Mouse (Mus musculus) T-helper 2 cell (primary cell): ENCODE data around the gene Ppp1r1a.

Source experiments
- in situ Hi-C: fragments of 300-600 bp; cut with MboI, MseI; formaldehyde crosslinking; loops from one replicate; pipeline ENCODE4 v1.15.1; 2025; ENCODE audit warnings: high pct_unique_total_duplicates

The Ppp1r1a gene

DNA sequence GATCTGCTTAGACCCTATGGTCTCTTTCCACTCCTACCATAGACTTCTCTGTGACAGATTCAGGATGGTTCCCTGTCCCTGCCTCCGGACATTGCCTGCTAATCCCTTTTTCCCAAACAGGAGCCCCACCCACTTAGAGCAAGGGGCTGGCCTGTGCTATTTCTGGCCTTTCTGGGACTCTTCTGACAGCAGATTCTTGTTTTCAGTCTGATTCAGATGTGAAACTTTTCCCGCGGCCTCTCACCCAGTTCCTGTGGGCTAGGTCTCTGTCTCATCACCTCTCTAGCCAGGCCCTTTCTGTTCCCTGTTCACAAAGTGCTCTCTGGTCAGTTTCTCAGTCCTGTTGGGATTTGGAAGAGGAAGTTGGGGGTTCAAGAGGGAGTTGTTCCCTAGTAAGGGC, 22.9 kb downstream of the Ppp1r1a start:
- in situ Hi-C loops, result no loop called here

DNA sequence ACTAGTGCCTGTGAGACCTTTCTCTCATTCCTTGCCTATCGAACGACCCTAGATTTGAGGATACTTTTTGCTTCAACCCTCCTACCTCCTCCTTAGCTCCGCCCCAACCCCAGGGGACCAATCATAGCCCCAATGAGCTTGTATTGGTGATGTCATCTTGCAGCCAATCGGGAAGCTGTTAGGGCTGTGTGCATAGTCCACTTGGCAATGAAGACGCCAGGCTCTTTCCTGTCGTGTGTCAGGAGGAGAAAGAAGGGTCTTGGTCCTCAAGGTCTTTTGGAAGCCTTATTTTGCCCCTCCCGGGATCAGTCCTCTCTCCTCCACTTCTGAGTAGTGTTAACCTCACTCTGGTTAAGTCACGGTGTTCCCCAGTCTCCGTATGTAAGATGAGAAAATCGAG, 23.7 kb downstream of the Ppp1r1a start:
- in situ Hi-C loops, result no loop called here

GRCm38 (mm10) chr15:103513621-103514031, 24.2 kb downstream of the Ppp1r1a start:
- in situ Hi-C loops, result no loop called here

GRCm38 (mm10) chr15:103511652-103512051, 26.2 kb downstream of the Ppp1r1a start:
- in situ Hi-C loops, result no loop called here

DNA sequence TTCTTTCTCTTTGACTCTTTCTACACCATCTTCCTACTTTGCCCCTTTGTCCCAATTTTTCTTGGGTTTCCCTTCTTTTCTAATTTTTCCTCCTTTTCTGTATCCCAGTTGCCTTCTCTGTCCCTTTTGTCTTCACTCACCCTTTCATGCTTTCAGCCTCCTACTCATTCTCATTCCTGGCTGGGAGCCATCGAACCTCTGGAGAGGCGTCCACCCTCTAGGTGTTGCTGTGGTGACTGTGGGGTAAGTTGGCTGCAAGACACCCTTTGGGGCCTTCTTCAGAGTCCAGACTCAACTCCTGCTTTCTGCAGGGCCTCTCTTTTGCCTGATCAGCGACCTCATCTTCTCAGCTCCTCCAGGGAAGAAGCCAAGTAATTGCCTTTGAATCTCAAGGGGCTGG, 28.5 kb downstream of the Ppp1r1a start:
- in situ Hi-C loops, result no loop called here

GRCm38 (mm10) chr15:103503660-103504059, 34.1 kb downstream of the Ppp1r1a start:
- in situ Hi-C loops, result no loop called here

DNA sequence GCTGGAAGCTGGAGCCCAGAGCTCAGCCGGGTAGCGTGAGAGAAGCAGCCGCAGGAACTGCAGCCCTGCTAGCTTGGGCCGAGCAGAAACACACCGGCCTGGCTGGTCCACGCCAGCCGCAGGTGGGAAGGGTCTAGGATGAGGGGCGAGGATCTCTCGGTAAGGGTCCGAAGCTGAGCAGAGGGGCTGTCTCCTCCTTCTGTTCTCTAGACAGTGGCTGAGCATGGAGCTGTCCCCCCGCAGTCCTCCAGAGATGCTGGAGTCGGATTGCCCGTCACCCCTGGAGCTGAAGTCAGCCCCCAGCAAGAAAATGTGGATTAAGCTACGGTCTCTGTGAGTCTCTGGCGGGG, 34.6 kb downstream of the Ppp1r1a start:
- in situ Hi-C loops, result no loop called here

DNA sequence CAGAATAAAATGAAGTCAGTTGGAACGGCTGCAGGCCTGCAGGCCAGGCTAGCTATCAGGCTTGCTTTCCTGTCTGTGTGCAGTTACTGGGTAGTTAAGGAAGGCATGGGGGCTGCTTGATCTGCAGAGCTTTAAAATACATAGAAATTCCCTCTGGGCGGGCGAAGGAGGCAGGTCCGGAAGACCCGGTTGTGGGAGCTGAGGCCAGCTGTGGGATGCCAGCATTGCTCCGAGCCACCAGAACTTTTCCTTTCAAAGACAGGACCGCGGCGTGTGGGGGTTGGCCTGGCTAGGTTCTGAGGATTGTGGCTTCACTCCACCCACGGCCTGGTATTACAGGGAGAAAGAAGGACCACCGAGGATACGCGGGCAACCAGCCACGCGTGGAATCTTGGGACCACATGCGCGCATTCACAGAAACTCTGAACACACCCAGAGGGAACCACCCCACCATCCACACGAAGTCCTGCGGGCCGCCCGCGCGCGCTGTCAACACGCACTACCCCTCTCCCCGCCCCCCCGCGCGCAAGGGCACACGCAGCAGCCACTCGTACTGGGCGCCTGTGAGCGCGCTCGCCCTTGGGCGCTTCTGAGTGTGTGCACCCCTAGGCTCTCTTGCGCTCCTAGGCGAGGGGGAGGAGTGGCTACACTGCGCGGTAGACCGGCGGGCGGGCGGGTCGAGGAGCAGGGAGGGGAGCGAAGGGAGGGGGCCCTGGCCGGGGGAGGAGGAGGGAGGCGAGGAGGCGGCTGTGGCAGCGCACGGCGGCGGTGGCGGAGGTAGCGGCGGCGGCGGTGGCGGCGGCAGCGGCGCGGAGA, 35.2 kb downstream of the Ppp1r1a start, which contains the start of gene Pde1b:
Gene Pde1b, plus strand, starts transcription at position 600 of the 816 bp plus-strand sequence.
- in situ Hi-C loops, result no loop called here

- in situ Hi-C loops, result no loop called here
Measured at GRCm38 (mm10) chr15:103501186-103501585, 36.6 kb downstream of the Ppp1r1a start.

DNA sequence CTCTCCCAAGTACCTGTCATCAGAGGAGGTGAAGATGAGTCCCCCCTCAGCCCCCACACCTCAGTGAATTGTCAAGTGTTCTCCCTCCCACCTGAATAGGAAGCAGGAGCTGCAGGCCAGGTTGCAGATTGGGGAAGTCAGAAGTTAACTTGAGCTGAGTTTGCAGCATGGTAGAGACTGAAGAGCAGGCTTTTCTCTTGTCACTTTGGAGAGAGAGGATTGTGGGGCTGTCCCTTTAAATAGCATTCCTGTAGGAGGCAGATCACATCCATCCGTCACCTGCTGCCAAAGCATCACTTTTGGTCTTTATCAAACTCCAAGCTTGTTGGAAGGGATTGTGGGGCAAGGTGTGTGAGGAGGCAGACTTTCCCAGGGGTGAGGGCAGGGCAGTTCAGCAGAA, 37.1 kb downstream of the Ppp1r1a start:
- in situ Hi-C loops, result no loop called here

DNA sequence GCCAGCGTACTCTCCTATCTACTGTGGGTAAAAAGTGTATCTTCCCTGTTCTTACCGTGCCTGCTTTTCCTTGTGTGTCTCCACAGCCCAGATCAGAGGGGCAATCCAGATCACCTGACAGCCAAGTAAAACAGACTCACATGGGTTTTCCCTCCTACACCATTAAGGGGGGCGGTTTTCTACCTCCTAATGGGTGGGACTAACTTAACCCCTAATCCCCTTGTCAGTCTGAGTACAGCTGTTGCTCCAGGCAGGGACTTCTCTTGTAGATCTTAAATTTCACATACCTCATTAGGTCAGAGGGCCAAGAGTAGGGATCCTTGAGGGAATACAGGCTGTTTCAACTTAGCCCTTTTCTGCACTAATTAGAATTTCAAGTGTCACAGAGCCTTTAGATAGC, 39.6 kb downstream of the Ppp1r1a start:
- in situ Hi-C loops, result no loop called here

DNA sequence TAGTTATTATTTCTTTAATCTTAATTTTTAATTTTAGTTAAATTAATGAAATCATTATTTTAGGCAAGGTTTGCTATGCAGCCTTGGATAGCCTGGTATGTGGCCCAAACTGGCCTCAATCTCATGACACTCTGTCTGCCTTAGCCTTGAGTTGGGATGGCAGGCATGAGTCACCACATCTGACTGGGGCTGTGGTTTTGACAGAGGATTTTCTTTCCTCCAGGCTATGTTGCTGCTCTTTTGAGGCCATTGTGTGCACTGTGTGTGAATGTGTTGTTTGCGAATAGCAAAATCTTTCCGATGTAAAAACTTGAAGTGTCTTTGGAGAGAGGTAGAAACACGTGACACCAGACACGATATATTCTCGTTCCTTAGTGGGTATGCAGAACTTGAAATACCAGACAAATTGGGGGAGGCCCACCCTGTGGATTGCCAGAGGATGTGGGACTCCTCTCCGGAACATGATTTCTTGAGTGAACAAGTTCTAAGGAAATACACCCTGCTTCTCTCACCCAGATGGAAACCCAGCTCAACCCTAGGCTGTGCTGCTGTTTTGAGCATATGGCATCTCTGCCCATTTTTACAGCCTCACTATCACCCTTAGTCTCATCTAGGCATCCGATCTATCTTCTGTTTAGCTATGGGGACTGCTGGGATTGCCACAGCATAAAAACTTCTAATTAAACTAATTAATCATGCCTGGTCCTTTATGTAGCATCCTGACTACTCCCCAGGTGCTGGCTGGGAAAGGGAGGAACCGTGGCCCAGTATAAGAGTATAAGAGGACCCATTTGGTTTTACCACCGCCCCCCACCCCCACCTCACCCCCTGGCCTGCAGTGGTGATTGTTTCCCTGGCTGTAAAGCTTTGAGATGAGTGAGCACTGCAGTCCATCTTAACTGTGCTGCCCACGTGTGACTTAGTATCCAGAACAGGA, 41.3 kb downstream of the Ppp1r1a start:
- in situ Hi-C loops, result no loop called here

- in situ Hi-C loops, result no loop called here
Measured at GRCm38 (mm10) chr15:103488336-103488735, 49.5 kb downstream of the Ppp1r1a start.

DNA sequence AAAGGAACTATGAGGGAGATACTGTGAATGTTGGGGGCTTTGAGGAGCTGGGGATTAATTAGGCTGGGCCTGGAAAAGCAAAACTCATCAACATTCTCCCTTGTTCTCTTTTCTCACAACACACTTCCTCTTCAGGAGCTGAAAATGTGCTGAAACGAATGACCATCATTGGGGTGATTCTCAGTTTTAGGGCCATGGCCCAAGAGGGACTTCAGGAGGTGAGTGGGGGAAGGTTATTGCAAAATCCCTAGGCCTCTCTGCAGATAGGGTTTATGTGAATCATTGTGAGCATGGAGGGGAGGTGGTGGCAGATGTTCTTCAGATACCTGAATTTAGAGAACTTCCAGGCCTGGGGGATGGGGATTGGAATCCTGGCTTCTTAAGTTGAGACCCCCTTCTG, 51.1 kb downstream of the Ppp1r1a start:
- in situ Hi-C loops, result no loop called here

- in situ Hi-C loops, result no loop called here
Measured at GRCm38 (mm10) chr15:103485106-103485505, 52.7 kb downstream of the Ppp1r1a start.

DNA sequence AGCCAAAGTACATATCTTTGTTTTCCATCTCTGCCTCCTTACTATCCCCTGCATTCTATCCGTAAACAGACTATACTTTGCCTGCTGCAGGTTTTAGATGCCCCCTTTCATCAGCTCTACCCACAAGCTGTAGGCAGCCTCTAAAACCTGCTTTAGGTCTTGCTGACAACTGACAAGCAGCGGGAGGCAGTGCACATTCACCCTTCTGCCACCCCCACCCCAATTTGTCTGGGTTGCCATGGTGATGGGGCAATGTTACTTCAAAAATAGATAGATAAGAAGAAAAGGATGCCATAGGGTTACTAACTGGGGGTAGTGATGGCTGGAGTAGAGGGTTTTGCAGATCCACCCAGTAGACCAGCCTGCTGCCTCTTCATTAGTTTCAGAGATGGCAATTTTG, 53.3 kb downstream of the Ppp1r1a start:
- in situ Hi-C loops, result no loop called here

GRCm38 (mm10) chr15:103482488-103482887, 55.3 kb downstream of the Ppp1r1a start:
- in situ Hi-C loops, result no loop called here
